Mouse (Mus musculus) stomach, postnatal 0 days (tissue): ENCODE results near the gene Kcnma1.

Experiments used
- CTCF ChIP-seq: IDR thresholded peaks from 2 replicates; pipeline ENCODE4 v1.5.1; 2016; ENCODE audit warnings: antibody characterized with exemption, low read depth, mild to moderate bottlenecking, moderate library complexity
- EP300 ChIP-seq: optimal IDR thresholded peaks from 2 replicates; pipeline ENCODE3; 2016; ENCODE audit warnings: antibody characterized with exemption

GRCm38 (mm10) chr14:23570251-23570650, 444.0 kb downstream of the Kcnma1 start:
- TF ChIP-seq EP300 = no peak
- no peak for TF ChIP-seq CTCF
